Mouse (Mus musculus) bone marrow, adult 2 months (tissue): ENCODE measurements around the gene Clec11a.

Experiments
- CTCF ChIP-seq: fragments of 200-500 bp; IDR thresholded peaks from 2 replicates; pipeline ENCODE4 v1.5.1; 2011; ENCODE audit warnings: low read length, control low read depth; ENCODE audit not compliant: control insufficient read depth, insufficient read depth
- POLR2A ChIP-seq: fragments of 200-500 bp; IDR thresholded peaks from 2 replicates; pipeline ENCODE4 v1.6.1; 2011; ENCODE audit warnings: low read depth, mild to moderate bottlenecking, control low read depth, low read length, borderline replicate concordance; ENCODE audit not compliant: control insufficient read depth

DNA sequence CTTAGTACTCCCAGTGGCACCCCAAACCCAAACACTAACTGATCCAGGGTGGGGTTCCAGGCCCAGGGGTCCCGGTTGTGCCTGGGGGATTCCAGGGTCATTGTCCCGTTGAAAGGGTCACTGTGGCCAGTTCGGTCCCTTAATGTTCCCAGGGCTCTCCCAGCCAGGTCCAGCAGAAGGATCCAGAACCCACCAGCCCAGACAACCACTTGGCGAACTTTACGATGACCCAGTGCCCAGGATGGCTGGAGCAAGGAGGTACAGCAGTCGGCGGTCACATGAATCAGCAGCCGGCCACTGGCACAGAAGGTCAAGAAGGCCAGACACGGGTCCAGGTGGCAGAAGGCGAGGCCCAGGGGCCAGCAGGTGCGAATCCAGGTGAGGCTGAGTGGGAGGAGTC is 38.6 kb downstream of the Clec11a start:
- TF ChIP-seq CTCF, result no peak
- no peak for TF ChIP-seq POLR2A
